Mouse (Mus musculus) stomach, postnatal 0 days (tissue): Measurements from ENCODE around the gene Exd1. TPM values are rescaled to one million over a fixed set of nuclear protein-coding genes. Genes with fewer than 3 reads are reported as not detected.

Source experiments
- ATAC-seq: fragments of 200-750 bp; cut with Nextera tagmentation; 2 replicates; pipeline ENCODE4 v1.8.0; 2017; ENCODE audit not compliant: low FRiP score, low TSS enrichment
- DNase-seq: peaks from one replicate; pipeline ENCODE4 v3.0.0-alpha.2; 2016; ENCODE audit warnings: low spot score
- H3K27ac ChIP-seq: fragments of 300-500 bp; sonication (generic); replicated peaks from 2 replicates; pipeline ENCODE4 v1.5.1; 2014; ENCODE audit warnings: mild to moderate bottlenecking, control low read depth
- H3K27me3 ChIP-seq: fragments of 300-500 bp; sonication (generic); 2 replicates; pipeline ENCODE4 v1.6.1; 2014; ENCODE audit warnings: low read length; ENCODE audit not compliant: control insufficient read depth, insufficient read depth
- H3K36me3 ChIP-seq: fragments of 300-500 bp; sonication (generic); 2 replicates; pipeline ENCODE4 v1.6.1; 2014; ENCODE audit warnings: low read length, mixed read lengths; ENCODE audit not compliant: control insufficient read depth, insufficient read depth
- H3K4me1 ChIP-seq: fragments of 300-500 bp; sonication (generic); replicated peaks from 2 replicates; pipeline ENCODE4 v1.6.1; 2014; ENCODE audit warnings: antibody characterized with exemption; ENCODE audit not compliant: control insufficient read depth, insufficient read depth
- H3K4me2 ChIP-seq: fragments of 300-500 bp; sonication (generic); replicated peaks from 2 replicates; pipeline ENCODE4 v1.6.1; 2014; ENCODE audit warnings: low read depth, mild to moderate bottlenecking, control low read depth, moderate library complexity
- H3K4me3 ChIP-seq: fragments of 300-500 bp; sonication (generic); 2 replicates; pipeline ENCODE4 v1.5.1; 2014; ENCODE audit warnings: low read depth, low read length, control low read depth
- H3K9ac ChIP-seq: fragments of 300-500 bp; sonication (generic); 2 replicates; pipeline ENCODE4 v1.6.1; 2014; ENCODE audit warnings: mild to moderate bottlenecking, low read length, control low read depth, mixed read lengths
- H3K9me3 ChIP-seq: fragments of 300-500 bp; sonication (generic); 2 replicates; pipeline ENCODE4 v1.6.1; 2016; ENCODE audit warnings: low read length; ENCODE audit not compliant: control insufficient read depth
- CTCF ChIP-seq: IDR thresholded peaks from 2 replicates; pipeline ENCODE4 v1.5.1; 2016; ENCODE audit warnings: antibody characterized with exemption, low read depth, mild to moderate bottlenecking, moderate library complexity
- EP300 ChIP-seq: optimal IDR thresholded peaks from 2 replicates; pipeline ENCODE3; 2016; ENCODE audit warnings: antibody characterized with exemption
- WGBS: fragments of 180-500 bp; shearing (Covaris S2); extraction: QIAGEN DNeasy Blood & Tissue Kit; methylation state at CpG from one replicate; pipeline ENCODE4 v1.1.7; 2014; 5-methylcytosine and 5-hydroxymethylcytosine counted together
- polyA plus RNA-seq: library from polyadenylated mRNA; unstranded; fragments of >200 nt; fragmentation: Nextera tagmentation; extraction: Ambion mirVana; gene quantifications from 2 replicates; pipeline ENCODE4 v1.2.1, GENCODE M21; 2015

Gene Exd1
- polyA plus RNA-seq, 1 experiment from 2014 or later: 0.35 TPM

DNA sequence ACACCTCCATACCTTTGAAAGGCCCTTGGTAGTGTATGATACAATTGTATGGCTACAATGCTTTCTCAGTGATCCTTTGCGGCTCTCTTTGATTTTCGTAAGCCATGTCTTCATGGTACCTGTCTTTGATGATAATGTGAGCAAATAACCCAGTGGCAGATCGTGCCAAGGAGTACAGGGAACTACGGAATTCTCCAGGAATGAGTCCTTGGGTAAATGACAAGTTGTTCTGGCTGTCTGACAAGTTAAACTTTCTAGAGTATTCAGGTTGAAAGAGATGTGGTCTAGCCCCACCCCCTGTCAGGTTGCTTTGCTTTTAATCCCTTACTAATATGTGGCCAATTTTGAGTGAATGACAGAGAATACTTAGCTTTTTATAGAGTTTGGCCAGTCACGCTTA lies 1.3 kb upstream of the Exd1 start:
- Histone ChIP-seq H3K27me3 (no peaks in the 10 kb centered on the region), H3K9ac (peak overlapping the region; percentile 31; the same call in 1 of the 2 replicates), H3K27ac (peak overlapping the region; percentile 94), H3K9me3 (no peaks in the 10 kb centered on the region), H3K4me3 (peak overlapping the region; percentile 81), H3K36me3 (no peaks in the 10 kb centered on the region), H3K4me1 (no peaks in the 10 kb centered on the region), H3K4me2 (peak overlapping the region; percentile 72)
- DNase-seq (peak; percentile 52), ATAC-seq (no peak)
- WGBS: 51% methylated on average over 5 of the region's 5 CpGs
- no peak for TF ChIP-seq EP300
- no peak for TF ChIP-seq CTCF

DNA sequence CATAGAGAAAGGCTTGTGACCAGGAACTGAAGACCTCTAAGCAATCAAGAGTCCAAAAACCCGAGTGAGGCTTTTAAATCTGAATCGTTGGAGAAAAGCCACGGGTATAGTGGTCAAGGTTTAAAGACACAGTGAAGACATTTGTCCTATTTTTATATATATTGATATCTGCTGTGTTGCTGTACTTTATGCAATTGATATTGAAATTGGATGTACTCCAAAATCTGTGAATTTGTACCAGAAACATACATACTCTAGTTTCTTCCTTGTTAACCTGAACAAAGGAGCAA lies 889 bp upstream of the Exd1 start:
- Histone ChIP-seq H3K4me2 (peak overlapping the region; percentile 72), H3K4me1 (no peaks in the 10 kb centered on the region), H3K4me3 (peak overlapping the region; percentile 81), H3K36me3 (no peaks in the 10 kb centered on the region), H3K9ac (peak overlapping the region; percentile 84), H3K27me3 (no peaks in the 10 kb centered on the region), H3K27ac (peak overlapping the region; percentile 94), H3K9me3 (no peaks in the 10 kb centered on the region)
- no peak for DNase-seq
- TF ChIP-seq CTCF: no peak
- TF ChIP-seq EP300: no peak
- WGBS: 3% methylated on average over 3 of the region's 3 CpGs
- no peak for ATAC-seq

DNA sequence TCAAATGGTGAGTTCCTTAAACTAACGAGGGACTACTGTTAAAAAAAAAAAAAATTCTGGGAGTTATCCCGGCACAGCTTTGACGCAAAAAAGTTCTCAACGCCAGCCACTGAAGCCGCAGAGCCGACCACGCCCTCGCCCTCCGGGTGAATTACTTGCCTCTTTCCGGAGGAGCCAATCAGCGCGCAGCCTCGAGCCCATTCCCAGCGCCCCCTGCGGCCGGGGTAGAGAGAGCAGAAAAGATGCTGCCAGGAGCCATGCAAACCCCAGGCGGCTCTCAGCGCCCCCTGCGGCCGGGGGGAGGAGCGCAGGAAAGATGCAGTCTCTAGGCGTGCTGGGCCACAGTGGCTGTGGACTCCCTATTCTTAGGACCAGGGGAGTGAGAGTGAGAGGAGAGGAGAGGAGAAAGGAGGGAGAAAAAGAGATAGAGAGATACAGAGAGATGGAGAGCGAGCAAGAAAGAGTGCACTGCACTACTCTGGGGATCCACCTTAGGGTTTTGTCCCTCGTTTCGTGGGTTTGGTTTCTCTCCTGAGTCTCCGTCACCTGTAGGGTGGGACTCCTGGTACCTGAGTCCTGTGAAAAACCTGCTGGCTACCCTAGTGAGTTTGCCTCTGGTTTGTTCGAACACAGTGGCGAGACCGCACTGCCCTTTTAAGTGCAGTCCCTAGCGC lies 442 bp downstream of the Exd1 start:
- no peaks in the 10 kb centered on the region for H3K27me3 ChIP-seq
- peak overlapping the region; percentile 81 for H3K4me3 ChIP-seq
- TF ChIP-seq CTCF: peak; percentile 98
- TF ChIP-seq EP300: no peak
- peak; percentile 93 for DNase-seq
- H3K36me3 ChIP-seq: no peaks in the 10 kb centered on the region
- H3K9ac ChIP-seq: 0 out of 2 replicates have a peak overlapping the region, but pooled peaks have one; percentile 1
- under 1% methylated on average over 30 of the region's 30 CpGs for WGBS
- H3K27ac ChIP-seq: peak overlapping the region; percentile 94
- no peaks in the 10 kb centered on the region for H3K4me1 ChIP-seq
- H3K4me2 ChIP-seq: peak overlapping the region; percentile 72
- ATAC-seq: peak; percentile 84
- H3K9me3 ChIP-seq: no peaks in the 10 kb centered on the region

DNA sequence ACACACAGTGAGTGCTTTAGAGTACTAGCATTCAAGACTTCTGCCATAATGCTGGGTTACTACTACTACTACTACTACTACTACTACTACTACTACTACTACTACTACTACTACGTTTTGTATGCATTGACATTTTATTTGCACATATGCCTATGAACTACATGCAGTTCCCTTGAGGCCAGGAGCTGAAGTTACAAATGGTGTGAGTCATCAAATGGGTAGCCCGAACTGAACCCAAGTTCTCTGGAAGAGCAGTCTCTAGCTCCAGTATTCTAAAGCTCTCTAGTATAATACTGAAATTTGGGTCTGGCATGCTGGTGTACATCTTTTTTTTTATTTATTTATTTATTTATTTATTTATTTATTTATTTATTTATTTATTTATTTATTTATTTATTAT lies 3.8 kb downstream of the Exd1 start:
- H3K4me3 ChIP-seq: no peak overlapping the region
- no peak overlapping the region for H3K9ac ChIP-seq
- ATAC-seq (no peak), DNase-seq (no peak)
- no peaks in the 10 kb centered on the region for H3K9me3 ChIP-seq
- TF ChIP-seq CTCF: no peak
- no peak for TF ChIP-seq EP300
- no peak overlapping the region for H3K27ac ChIP-seq
- no peaks in the 10 kb centered on the region for H3K27me3 ChIP-seq
- H3K36me3 ChIP-seq: no peaks in the 10 kb centered on the region
- H3K4me2 ChIP-seq: no peak overlapping the region
- 61% methylated on average over 2 of the region's 2 CpGs for WGBS
- no peaks in the 10 kb centered on the region for H3K4me1 ChIP-seq

DNA sequence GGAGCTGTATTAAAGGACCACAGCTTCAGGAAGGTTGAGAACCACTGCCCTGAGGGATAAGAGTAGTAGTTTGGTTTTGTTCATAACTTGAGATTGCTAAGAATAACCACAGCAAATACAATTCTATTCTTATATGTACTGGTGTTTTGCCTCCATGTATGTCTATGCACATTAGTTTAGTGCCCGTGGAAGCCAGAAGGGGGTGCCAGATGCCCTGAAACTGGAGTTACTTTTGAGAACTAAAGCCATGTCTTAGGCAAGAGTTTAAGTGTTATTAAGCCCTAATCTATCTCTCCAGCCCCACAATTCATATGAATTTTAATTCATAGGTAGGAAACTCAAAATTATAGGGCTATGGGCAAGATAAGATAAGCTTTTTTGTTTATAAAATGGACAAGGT lies 5.3 kb downstream of the Exd1 start:
- no peak for ATAC-seq
- Histone ChIP-seq H3K9ac (no peak overlapping the region), H3K4me1 (no peaks in the 10 kb centered on the region), H3K36me3 (no peaks in the 10 kb centered on the region), H3K27ac (no peak overlapping the region), H3K9me3 (no peaks in the 10 kb centered on the region), H3K4me3 (no peak overlapping the region), H3K4me2 (no peak overlapping the region), H3K27me3 (no peaks in the 10 kb centered on the region)
- TF ChIP-seq EP300 (no peak), CTCF (peak; percentile 85)
- WGBS: 18% methylated on average over 1 of the region's 1 CpGs
- DNase-seq: peak; percentile 74

DNA sequence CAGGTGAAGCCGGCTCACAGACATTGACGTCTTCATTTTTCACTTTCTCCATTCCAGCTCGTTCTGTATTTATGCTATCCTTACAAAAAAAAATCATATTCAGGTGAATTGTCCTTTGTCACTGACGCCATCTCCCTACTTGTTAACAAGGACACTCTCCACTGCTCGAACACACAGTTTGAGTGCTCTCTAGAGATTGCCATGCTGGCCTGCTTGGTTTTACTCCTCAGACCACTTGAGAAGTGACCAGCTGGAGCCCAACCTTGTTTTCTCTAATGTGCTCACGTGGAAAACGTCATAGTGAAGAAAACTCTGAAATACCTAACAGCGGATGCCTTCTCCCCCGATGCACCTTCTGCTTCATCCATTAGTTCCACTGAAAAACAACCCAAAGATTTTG lies 8.6 kb downstream of the Exd1 start:
- ATAC-seq (no peak), DNase-seq (no peak)
- 77% methylated on average over 9 of the region's 9 CpGs for WGBS

More for the DNA sequence above, 8.6 kb downstream of the Exd1 start:
- Histone ChIP-seq H3K4me3 (no peak overlapping the region), H3K4me1 (no peaks in the 10 kb centered on the region), H3K9ac (no peak overlapping the region), H3K27ac (no peak overlapping the region), H3K36me3 (no peaks in the 10 kb centered on the region), H3K9me3 (no peaks in the 10 kb centered on the region), H3K27me3 (no peaks in the 10 kb centered on the region), H3K4me2 (no peak overlapping the region)
- TF ChIP-seq EP300: no peak
- no peak for TF ChIP-seq CTCF
